Mouse (Mus musculus) C2C12 (cell line): ENCODE data around the gene Foxn3.

ENCODE experiments used
- CTCF ChIP-seq: IDR thresholded peaks from one replicate; pipeline ENCODE4 v1.5.1; 2011; ENCODE audit not compliant: control insufficient read depth, insufficient read depth, insufficient read length
- MAX ChIP-seq: IDR thresholded peaks from one replicate; pipeline ENCODE4 v1.6.1; 2011; ENCODE audit warnings: mild to moderate bottlenecking, control low read depth
- MYOG ChIP-seq: IDR thresholded peaks from one replicate; pipeline ENCODE4 v1.6.1; 2011; ENCODE audit not compliant: control insufficient read depth, insufficient read length; ENCODE audit errors: extremely low read depth
- USF1 ChIP-seq: IDR thresholded peaks from one replicate; pipeline ENCODE4 v1.6.1; 2011; ENCODE audit warnings: low read depth, mild to moderate bottlenecking, control low read depth, moderate library complexity

DNA sequence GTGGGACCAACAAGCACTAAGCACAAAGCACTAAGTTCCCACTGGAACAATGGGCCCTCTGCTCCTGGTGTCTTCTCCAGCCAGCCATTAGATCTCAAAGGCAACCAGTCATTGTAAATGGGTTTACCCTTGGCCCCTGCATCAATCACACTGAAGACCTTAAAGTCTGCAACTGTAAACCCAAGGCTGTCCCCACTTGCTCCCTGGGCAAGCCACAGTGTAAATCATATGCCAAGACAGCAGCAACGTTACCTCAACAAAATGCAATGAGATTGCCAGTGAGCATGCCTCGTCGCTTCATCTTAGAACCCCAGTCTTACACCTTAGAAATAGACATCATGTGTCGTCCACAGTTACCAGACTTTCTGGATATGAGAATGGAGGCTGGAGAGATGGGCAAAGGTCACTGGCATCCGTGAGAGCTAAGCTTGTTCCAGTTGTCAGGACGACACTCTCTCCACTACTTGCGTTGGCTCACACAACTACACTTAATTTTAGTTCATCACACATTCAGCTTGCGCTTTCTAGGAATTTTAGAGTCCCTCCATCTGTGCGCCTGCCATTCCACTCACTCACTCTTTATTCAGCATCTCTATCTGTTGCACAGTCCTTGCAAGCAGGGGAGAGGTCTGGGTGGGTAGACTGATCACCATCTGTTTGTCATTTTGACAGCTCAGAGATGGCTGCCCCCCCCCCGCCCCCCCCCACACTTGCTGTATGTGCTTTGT lies 89.8 kb downstream of the Foxn3 start:
- no peak for TF ChIP-seq CTCF
- TF ChIP-seq USF1 = no peak
- TF ChIP-seq MYOG = no peak
- TF ChIP-seq MAX = no peak
